Mouse (Mus musculus) ovary, postnatal 36 days (tissue): ENCODE data around the gene Dexi.

ENCODE experiments used
- DNase-seq: peaks from one replicate; pipeline ENCODE4 v3.0.0; 2022; ENCODE audit warnings: low spot score, mixed read lengths

The Dexi gene

DNA sequence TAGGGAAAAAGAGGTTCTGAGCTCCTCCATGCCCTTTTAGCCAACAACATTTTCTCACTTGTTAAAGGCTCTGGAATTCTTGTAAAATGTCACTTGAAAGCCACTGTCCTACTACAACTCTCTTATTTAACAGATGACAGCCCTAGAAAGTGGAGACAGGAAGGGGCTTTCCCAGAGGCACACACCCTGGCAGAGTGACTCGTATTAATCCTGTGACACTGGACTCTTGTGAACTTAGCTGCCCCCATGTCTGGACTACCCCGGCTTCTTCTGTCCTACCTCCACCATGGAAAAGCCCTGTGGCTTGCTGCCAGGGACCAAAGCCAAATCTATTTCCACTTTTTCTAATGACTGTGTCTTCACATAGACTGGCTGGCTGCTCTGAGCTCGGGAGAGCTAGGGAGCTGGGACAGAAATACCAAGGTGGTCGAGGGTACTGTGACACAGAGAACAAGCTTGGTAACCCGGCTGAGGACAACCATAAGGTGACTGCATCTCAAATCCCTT is 44.7 kb downstream of the Dexi start:
- no peak for DNase-seq

DNA sequence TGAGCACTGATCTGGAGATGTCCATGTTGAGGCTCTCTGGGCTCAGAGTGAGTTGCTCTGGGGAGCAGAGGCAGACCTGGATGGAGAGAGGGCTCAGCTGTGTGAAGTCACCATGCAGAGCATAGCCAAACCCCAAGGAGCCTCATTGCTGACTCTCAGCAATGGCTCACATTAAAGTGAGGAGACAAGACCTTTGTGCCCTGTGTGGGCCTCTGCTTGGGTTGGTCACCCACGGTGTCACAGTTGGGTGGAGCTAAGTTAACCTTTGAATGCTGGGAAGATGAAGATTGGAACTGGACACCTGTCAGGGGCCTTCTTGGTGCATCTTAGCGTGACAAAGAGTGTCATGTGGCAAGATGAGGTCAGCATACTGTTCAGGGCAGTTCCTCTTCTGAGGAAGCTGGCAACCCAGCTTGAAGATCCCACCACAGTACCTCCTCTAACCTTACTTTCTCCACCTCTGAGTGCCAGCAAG is 47.0 kb downstream of the Dexi start:
- no peak for DNase-seq

DNA sequence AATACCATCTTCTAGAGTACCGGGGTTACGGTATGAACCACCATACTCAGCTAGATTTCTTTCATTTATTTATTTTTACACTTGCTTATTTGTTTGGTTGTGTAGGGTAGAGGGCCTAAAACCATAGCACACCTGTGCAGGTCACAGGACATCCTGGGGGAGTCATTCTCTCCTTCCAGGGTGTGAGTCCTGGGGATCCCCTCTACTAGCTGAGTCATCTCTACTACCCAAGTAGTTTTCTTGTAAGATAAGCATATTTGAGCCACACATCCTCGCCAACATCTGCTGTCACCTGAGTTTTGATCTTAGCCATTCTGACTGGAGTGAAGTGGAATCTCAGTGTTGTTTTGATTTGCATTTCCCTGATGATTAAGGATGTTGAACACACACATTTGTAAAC is 50.3 kb downstream of the Dexi start:
- no peak for DNase-seq

DNA sequence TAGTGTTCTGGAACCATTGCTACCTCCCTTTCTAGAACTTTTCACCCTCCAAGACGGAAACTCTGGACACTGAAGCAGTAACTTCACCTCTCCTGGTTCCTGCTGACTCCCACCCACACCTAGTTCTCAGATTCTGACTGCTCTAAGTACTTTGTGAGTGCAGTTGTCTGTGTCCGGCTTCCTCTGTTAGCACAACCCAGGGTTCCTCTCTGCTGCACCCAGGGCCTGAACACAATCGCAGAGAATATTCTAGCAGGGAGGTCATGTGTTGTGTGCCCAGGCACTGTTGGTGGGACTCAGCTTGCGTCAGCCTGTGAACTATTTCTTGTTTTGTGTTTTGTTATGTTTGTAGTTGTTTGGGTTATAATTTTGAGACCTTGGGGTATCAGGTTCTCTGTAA is 51.1 kb downstream of the Dexi start:
- DNase-seq, result no peak

- DNase-seq, result no peak
Observed at GRCm38 (mm10) chr16:10490503-10491150, 52.2 kb downstream of the Dexi start.

DNA sequence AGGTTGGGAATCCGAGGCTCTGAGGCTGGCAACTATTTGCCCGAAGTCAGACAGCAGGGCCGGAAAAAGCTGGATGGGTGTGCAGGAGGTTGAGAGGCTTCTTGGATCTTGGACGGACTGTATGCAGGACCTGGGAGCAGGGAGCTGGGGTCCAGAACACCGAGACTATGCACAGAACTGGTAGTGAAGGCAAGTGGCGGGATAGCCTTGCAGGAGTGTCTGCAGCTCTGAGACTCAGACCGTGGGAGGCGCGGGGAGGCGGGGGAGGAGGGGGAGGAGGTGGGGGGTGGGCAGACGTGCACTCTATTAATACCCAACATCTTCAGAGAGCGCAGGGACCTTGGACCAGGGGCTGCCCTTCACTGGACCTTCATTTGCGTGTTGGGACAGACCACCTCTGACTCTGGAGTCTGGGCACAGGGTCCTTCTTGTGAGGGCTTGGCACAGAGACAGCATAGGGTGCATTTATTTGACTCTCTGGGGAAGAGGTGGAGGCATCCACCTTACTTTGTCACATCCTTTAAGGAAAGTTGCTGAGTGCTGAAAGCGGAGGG is 52.9 kb downstream of the Dexi start:
- DNase-seq, result no peak

DNA sequence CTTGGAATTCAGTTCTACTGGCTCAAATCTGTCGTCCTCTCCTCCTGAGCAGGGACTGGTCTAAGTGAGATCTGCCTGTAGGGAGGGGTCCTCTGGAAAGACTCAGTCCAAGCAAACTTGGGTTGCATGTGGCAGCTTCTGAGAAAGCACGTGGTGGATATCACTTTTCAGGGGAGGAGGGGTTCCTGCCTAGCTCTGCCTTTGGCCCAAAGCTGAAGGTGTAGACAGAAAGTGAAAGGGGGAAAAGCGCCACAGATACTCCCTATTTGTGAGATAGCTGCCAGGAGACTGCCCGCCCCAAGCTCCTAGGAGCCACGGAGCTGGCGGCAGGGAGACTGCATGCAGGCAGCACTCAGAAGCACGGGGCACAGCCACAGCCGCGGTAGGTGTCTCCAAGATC is 53.4 kb downstream of the Dexi start:
- peak; percentile 13 for DNase-seq

DNA sequence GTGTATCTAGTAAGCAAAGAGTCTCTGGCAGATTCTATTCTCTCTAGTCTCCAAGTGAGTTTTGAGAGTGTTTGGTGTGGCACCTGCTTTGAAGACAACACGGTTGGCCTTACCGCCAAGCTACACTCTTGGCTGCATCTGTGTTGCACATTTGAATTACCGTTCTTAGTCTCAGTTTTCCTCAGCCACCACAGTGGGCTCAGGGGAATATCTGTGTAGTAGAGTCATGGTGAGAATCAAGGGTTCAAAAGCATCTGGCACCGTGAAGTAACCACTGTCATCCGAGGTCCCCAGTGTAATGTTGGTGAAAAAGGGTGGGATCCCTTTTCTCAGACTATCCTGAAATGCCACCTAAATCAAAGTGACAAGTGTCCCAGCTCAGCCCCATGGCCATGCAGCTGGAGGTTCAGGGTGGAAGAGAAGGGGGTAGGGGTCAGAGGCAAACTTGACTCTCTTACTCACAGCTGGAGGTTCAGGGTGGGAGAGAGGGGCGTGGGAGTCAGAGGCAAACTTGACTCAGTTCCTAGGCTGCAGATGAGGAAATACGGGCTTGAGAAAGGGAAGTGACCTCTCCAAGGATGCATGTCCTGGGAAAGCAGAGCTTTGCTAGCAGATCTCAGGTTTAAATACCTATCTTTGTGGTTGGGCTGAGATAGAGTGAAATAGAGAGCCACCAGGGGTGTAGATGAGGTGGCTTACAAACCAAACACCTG is 53.9 kb downstream of the Dexi start:
- no peak for DNase-seq

GRCm38 (mm10) chr16:10487895-10488493 is 54.9 kb downstream of the Dexi start:
- DNase-seq, result no peak

DNA sequence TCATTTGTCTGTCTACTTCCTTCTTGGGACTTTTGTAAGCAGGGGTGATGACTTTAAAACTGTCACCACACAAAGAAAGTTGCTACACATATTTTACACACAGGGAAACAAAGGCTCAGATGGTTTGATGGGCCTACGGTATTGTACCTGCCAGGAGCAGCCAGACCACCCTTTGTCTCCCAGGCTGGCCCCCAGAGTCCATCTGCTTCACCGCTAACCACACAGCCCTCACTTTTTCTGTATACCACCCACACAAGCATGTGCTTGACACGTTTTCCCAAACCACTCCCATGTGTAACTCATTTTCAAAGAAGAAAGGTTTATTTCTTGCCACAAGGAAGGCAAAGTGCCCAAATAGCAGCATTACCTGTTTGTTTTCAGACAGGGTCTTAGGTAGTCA is 55.9 kb downstream of the Dexi start:
- DNase-seq, result no peak

DNA sequence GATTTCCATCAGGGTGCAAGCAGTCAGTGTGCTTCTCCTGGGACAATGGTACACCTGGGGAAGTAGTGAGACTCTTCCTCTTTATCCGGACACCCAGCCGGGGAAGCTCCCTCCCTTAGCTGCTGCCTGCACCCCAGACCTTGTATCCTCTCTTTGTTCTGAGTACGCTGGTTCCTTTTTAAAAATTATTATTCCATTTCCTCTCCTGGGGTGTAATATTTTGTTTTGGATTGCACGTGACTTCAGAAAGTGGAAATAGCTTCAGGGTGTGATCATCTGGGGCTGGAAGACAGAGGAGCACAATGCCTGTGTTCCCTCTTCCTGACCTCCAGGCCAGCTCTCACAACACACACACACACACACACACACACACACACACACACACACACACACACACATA is 60.5 kb downstream of the Dexi start:
- DNase-seq, result no peak

- no peak for DNase-seq
Observed at GRCm38 (mm10) chr16:10479857-10480256, 63.0 kb downstream of the Dexi start, which contains the start of gene Ciita. Gene Ciita (plus strand): TSS chr16:10480059.

- DNase-seq, result no peak
Observed at GRCm38 (mm10) chr16:10475919-10476318, 66.9 kb downstream of the Dexi start.

DNA sequence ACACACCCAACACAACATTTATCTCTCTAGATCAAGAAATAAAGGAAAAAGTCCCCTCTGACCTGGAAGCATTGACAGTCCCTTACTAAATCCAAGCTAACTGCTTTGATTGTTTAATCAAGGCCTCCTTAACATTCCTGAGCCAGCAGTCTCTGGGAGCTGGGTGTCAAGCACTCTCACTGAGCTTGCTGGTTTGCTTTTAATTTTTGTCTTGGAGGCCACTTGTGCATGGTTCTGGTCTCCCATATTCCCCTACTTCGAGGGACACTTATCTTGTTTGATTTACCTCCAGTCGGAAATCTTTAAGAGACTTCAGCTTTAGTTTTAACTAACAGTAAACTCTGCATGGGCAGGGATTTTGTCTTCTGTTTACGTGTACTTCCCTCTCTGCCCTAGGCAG is 67.9 kb downstream of the Dexi start:
- DNase-seq, result no peak

DNA sequence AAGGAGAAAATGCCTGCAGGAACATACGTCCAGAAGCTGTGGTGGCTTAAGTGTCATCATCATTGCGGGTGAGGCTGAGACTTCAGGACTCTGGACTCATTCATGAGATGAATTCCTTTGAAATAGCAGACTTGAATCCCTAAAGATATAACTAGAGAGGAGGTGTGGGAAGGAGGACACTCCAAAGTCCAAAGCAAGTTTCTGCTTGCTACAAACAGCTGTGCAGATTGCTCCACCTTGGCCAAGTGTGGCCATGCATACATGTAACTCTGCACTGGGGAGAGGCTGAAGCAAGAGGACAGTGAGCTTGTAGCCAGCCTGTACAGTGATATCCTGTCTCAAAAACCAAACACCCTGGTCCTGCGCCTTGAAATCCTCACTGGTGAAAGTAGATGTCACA is 70.9 kb downstream of the Dexi start:
- no peak for DNase-seq

- DNase-seq, result no peak
Observed at GRCm38 (mm10) chr16:10468201-10468600, 74.7 kb downstream of the Dexi start.

- no peak for DNase-seq
Observed at GRCm38 (mm10) chr16:10467391-10468107, 75.3 kb downstream of the Dexi start.

- DNase-seq, result no peak
Observed at GRCm38 (mm10) chr16:10465011-10465681, 77.7 kb downstream of the Dexi start.

DNA sequence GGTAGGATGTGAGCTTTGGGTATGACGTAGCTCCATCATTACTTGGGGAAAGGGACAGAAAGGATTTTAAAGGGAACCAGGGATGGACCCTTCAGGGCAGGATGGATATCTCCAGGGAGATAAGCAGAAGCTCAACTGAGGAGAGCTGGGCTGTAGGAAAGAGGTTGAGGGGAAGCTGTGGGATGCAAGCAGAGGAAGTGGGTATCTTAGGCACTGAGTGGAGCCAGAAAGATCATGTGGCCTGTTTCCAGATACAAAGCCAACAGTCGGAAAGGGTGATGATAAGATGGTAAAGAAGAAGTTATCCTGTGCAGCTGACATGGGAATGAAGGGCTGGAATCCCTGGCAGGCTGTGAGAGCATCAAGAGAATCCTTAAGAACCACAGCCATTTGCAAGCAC is 81.7 kb downstream of the Dexi start:
- DNase-seq, result no peak

- no peak for DNase-seq
Observed at GRCm38 (mm10) chr16:10460188-10460587, 82.7 kb downstream of the Dexi start.

DNA sequence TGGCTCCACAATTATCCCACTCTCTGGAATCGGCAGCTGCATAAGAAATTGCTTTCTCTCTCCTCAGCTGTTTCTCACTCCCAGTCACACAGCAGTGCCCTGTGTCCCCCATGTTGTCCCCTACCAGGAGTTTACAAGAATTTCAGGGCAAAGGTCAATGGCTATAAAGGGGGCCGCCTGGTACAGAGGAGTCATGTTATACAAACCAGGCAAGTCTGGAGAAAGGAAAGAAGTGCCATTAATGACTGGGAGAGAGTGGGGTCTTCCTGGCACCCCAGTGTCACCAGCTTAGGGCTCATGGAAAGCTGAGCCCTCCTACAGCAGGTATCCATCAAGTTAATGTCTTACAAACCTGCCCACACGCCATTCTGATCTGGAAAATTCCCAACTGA is 88.3 kb downstream of the Dexi start:
- no peak for DNase-seq
